Mouse (Mus musculus) heart, postnatal 0 days (tissue): ENCODE measurements around the gene Tiam1.

ENCODE experiments used
- CTCF ChIP-seq: IDR thresholded peaks from 2 replicates; pipeline ENCODE4 v1.5.1; 2016; ENCODE audit warnings: antibody characterized with exemption, control low read depth, low read depth
- EP300 ChIP-seq: IDR thresholded peaks from 2 replicates; pipeline ENCODE4 v1.6.1; 2016; ENCODE audit warnings: antibody characterized with exemption, low read depth

DNA sequence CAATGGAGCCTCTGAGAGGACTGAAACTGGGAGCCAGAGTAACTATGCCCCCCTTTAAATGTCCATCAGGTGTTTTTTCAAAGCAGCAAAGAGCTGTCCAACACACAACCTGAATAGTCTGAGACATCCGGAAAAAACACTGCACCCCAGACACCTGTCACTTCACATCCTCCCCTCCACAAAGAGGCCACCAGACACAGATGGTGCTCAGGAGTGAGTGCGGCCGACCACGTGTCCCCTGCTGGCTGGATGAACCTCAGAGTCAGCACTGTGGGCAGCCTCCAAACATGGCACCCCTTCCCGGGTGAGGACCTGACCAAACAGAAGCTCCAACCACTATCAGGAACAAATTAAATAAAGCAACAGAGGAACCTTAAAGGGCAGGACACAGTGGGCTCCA lies 56.3 kb downstream of the Tiam1 start:
- TF ChIP-seq CTCF: no peak
- TF ChIP-seq EP300: no peak
